Mouse (Mus musculus): ENCODE data around the gene Bicc1.

DNA sequence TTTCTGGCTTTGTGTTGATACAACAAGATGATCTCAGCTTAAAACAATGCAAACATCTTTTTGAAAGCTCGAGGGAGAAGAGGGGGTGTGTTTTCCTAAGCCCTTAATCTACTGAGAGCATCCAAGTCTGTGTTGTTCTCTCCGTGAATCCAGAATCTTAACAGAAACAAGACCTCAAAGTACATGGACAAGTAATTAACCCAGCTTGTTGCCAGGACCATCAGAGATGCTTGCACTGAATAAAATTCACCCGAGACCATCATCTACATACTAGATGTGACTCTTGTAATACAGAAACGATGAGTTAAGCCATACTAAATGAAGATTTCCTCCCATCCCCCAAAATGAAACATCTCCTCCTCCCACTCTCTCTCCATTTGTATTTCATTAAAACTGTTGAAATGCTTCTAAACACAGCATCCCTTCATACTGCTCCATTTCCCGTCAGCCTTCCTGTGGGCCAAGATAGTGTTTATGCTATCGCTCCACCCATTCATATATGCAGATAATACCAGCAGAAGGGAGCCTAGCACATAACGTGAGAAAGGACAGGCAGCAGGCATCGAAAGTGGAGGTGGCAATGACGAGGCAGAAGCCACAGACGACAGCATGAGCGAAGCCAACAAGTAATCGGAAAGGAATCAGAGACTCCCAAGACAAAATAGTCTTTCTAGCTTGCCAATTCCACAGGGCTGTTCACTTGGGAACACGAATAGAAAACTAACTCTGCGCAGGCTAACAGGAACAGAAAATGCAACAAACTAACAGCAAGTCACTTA is 131.2 kb downstream of the Bicc1 start:
- TF ChIP-seq CTCF (IDR thresholded peaks at IDR 0.05; ENCODE audit: extremely low read depth, insufficient read length, insufficient replicate concordance, low read depth, low read length), result no peak
- no peak for TF ChIP-seq POLR2A (IDR thresholded peaks at IDR 0.05; ENCODE audit: low read depth, low read length)
